Mouse (Mus musculus): Measurements from ENCODE around the gene Pola2. TPM values are rescaled to one million over a fixed set of nuclear protein-coding genes. Genes with fewer than 3 reads are reported as not detected.

The Pola2 gene
- polyA plus RNA-seq, 1 experiment = 45.1 TPM

- Histone ChIP-seq H3K79me3 (ENCODE audit: low read depth) (no peaks in the 10 kb centered on the region), H3ac (ENCODE audit: control insufficient read depth, insufficient read length, low read depth) (no peak overlapping the region), H3K4me3 (ENCODE audit: insufficient read depth, poor library complexity, severe bottlenecking) (no peak overlapping the region), H3K36me3 (ENCODE audit: control insufficient read depth, insufficient read depth) (peaks cover 5% of the 10 kb centered on the region), H3K27me3 (ENCODE audit: control insufficient read depth, insufficient read depth, insufficient read length) (no peaks in the 10 kb centered on the region), H3K79me2 (ENCODE audit: control insufficient read depth, insufficient read depth) (no peaks in the 10 kb centered on the region)
- TF ChIP-seq FOSL1 (IDR thresholded peaks at IDR 0.05; ENCODE audit: insufficient read depth, low read length, poor library complexity, severe bottlenecking) = no peak
- no peak for TF ChIP-seq MAX (IDR thresholded peaks at IDR 0.05)
- no peak for TF ChIP-seq USF1 (IDR thresholded peaks at IDR 0.05; ENCODE audit: low read depth)
- TF ChIP-seq MYOG (IDR thresholded peaks at IDR 0.05; ENCODE audit: control insufficient read depth, extremely low read depth, insufficient read length) = no peak
- TF ChIP-seq CTCF (IDR thresholded peaks at IDR 0.05; ENCODE audit: control insufficient read depth, insufficient read depth, insufficient read length) = no peak
- TF ChIP-seq MYOD1 (IDR thresholded peaks at IDR 0.05; ENCODE audit: control insufficient read depth, insufficient read length, low read depth) = no peak
These were observed 28.3 kb downstream of the Pola2 start for GRCm38 (mm10) chr19:5935691-5936090.

- no peaks in the 10 kb centered on the region for H3K79me2 ChIP-seq (ENCODE audit: control insufficient read depth, insufficient read depth)
- no peak overlapping the region for H3ac ChIP-seq (ENCODE audit: control insufficient read depth, insufficient read length, low read depth)
- H3K36me3 ChIP-seq (ENCODE audit: control insufficient read depth, insufficient read depth) = peaks cover 5% of the 10 kb centered on the region
- no peaks in the 10 kb centered on the region for H3K27me3 ChIP-seq (ENCODE audit: control insufficient read depth, insufficient read depth, insufficient read length)
- no peak for TF ChIP-seq CTCF (IDR thresholded peaks at IDR 0.05; ENCODE audit: control insufficient read depth, insufficient read depth, insufficient read length)
- H3K79me3 ChIP-seq (ENCODE audit: low read depth) = no peaks in the 10 kb centered on the region
- no peak overlapping the region for H3K4me3 ChIP-seq (ENCODE audit: insufficient read depth, poor library complexity, severe bottlenecking)
These were observed 28.7 kb downstream of the Pola2 start for GRCm38 (mm10) chr19:5935266-5935665.

- no peak overlapping the region for H3K4me3 ChIP-seq (ENCODE audit: insufficient read depth, poor library complexity, severe bottlenecking)
- H3K79me3 ChIP-seq (ENCODE audit: low read depth) = no peaks in the 10 kb centered on the region
- H3K36me3 ChIP-seq (ENCODE audit: control insufficient read depth, insufficient read depth) = no peaks in the 10 kb centered on the region
- H3K27me3 ChIP-seq (ENCODE audit: control insufficient read depth, insufficient read depth, insufficient read length) = no peaks in the 10 kb centered on the region
- no peak for TF ChIP-seq MYOG (IDR thresholded peaks at IDR 0.05; ENCODE audit: control insufficient read depth, extremely low read depth, insufficient read length)
- no peak overlapping the region for H3ac ChIP-seq (ENCODE audit: control insufficient read depth, insufficient read length, low read depth)
- H3K79me2 ChIP-seq (ENCODE audit: control insufficient read depth, insufficient read depth) = no peaks in the 10 kb centered on the region
These were observed 34.1 kb downstream of the Pola2 start for GRCm38 (mm10) chr19:5929634-5930596.

- no peaks in the 10 kb centered on the region for H3K79me3 ChIP-seq (ENCODE audit: low read depth)
- H3K4me3 ChIP-seq (ENCODE audit: insufficient read depth, poor library complexity, severe bottlenecking) = no peak overlapping the region
- peaks cover 2% of the 10 kb centered on the region for H3K79me2 ChIP-seq (ENCODE audit: control insufficient read depth, insufficient read depth)
- H3K27me3 ChIP-seq (ENCODE audit: control insufficient read depth, insufficient read depth, insufficient read length) = no peaks in the 10 kb centered on the region
- no peak overlapping the region for H3ac ChIP-seq (ENCODE audit: control insufficient read depth, insufficient read length, low read depth)
- H3K36me3 ChIP-seq (ENCODE audit: control insufficient read depth, insufficient read depth) = no peaks in the 10 kb centered on the region
- no peak for TF ChIP-seq USF1 (IDR thresholded peaks at IDR 0.05; ENCODE audit: low read depth)
- TF ChIP-seq MYOG (IDR thresholded peaks at IDR 0.05; ENCODE audit: control insufficient read depth, extremely low read depth, insufficient read length) = no peak
- TF ChIP-seq MYOD1 (IDR thresholded peaks at IDR 0.05; ENCODE audit: control insufficient read depth, insufficient read length, low read depth) = no peak
- TF ChIP-seq CTCF (IDR thresholded peaks at IDR 0.05; ENCODE audit: control insufficient read depth, insufficient read depth, insufficient read length) = no peak
- TF ChIP-seq MAX (IDR thresholded peaks at IDR 0.05) = no peak
- TF ChIP-seq FOSL1 (IDR thresholded peaks at IDR 0.05; ENCODE audit: insufficient read depth, low read length, poor library complexity, severe bottlenecking) = no peak
- TF ChIP-seq CEBPB (IDR thresholded peaks at IDR 0.05; ENCODE audit: low read depth) = no peak
These were observed 35.5 kb downstream of the Pola2 start for GRCm38 (mm10) chr19:5928546-5928945.

GRCm38 (mm10) chr19:5928104-5928503, 35.9 kb downstream of the Pola2 start:
- TF ChIP-seq CTCF (IDR thresholded peaks at IDR 0.05; ENCODE audit: control insufficient read depth, insufficient read depth, insufficient read length) (no peak), MAX (IDR thresholded peaks at IDR 0.05) (no peak), MYOG (IDR thresholded peaks at IDR 0.05; ENCODE audit: control insufficient read depth, extremely low read depth, insufficient read length) (no peak), FOSL1 (IDR thresholded peaks at IDR 0.05; ENCODE audit: insufficient read depth, low read length, poor library complexity, severe bottlenecking) (no peak), USF1 (IDR thresholded peaks at IDR 0.05; ENCODE audit: low read depth) (no peak), MYOD1 (IDR thresholded peaks at IDR 0.05; ENCODE audit: control insufficient read depth, insufficient read length, low read depth) (no peak), CEBPB (IDR thresholded peaks at IDR 0.05; ENCODE audit: low read depth) (no peak)
- Histone ChIP-seq H3K79me3 (ENCODE audit: low read depth) (no peaks in the 10 kb centered on the region), H3K36me3 (ENCODE audit: control insufficient read depth, insufficient read depth) (no peaks in the 10 kb centered on the region), H3K27me3 (ENCODE audit: control insufficient read depth, insufficient read depth, insufficient read length) (no peaks in the 10 kb centered on the region), H3K4me3 (ENCODE audit: insufficient read depth, poor library complexity, severe bottlenecking) (no peak overlapping the region), H3K79me2 (ENCODE audit: control insufficient read depth, insufficient read depth) (peaks cover 6% of the 10 kb centered on the region), H3ac (ENCODE audit: control insufficient read depth, insufficient read length, low read depth) (no peak overlapping the region)

- no peak overlapping the region for H3K4me3 ChIP-seq (ENCODE audit: insufficient read depth, poor library complexity, severe bottlenecking)
- TF ChIP-seq USF1 (IDR thresholded peaks at IDR 0.05; ENCODE audit: low read depth) (no peak), CEBPB (IDR thresholded peaks at IDR 0.05; ENCODE audit: low read depth) (no peak), CTCF (IDR thresholded peaks at IDR 0.05; ENCODE audit: control insufficient read depth, insufficient read depth, insufficient read length) (no peak), MYOG (IDR thresholded peaks at IDR 0.05; ENCODE audit: control insufficient read depth, extremely low read depth, insufficient read length) (no peak), FOSL1 (IDR thresholded peaks at IDR 0.05; ENCODE audit: insufficient read depth, low read length, poor library complexity, severe bottlenecking) (no peak), MYOD1 (IDR thresholded peaks at IDR 0.05; ENCODE audit: control insufficient read depth, insufficient read length, low read depth) (no peak), MAX (IDR thresholded peaks at IDR 0.05) (no peak)
- H3ac ChIP-seq (ENCODE audit: control insufficient read depth, insufficient read length, low read depth) = no peak overlapping the region
- peaks cover 6% of the 10 kb centered on the region for H3K79me2 ChIP-seq (ENCODE audit: control insufficient read depth, insufficient read depth)
- no peaks in the 10 kb centered on the region for H3K79me3 ChIP-seq (ENCODE audit: low read depth)
- no peaks in the 10 kb centered on the region for H3K27me3 ChIP-seq (ENCODE audit: control insufficient read depth, insufficient read depth, insufficient read length)
- no peaks in the 10 kb centered on the region for H3K36me3 ChIP-seq (ENCODE audit: control insufficient read depth, insufficient read depth)
These were observed 36.5 kb downstream of the Pola2 start for GRCm38 (mm10) chr19:5927532-5927931.
